ENCODE assay signal across 11 mouse cellular contexts in the genomic region with DNA sequence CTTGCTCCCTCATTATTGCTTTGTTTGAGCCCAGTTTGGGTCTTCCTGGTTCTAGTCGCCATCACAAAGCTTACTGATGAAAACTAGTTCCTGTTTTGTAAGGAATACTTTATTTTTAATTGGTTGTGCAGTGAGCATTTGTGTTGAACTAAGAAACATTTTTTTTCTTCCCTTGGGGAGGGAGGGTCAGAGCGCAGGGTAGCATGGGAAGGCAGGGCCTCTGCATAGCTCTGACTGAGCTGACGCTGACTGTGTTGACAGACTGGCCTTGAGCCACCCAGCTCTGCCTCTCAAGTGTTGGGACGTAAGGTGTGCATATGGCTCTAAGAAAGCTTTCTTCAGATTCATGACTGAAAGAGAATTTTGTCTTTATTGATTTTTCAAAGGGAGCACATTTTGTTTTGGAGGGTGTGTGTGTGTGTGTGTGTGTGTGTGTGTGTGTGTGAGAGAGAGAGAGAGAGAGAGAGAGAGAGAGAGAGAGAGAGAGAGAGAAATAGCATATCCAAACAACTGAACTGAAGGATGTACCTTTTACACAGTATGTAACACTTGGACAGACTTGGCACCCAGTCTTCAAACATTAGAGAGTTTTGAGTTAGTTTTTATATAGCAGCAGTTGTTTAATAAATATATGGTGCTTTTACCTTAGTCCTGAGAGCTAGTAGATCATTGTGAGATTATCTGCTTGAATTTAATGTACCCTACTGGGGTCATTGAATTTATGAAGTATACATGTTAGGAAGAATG. TPM values are rescaled to one million over a fixed set of nuclear protein-coding genes. Genes with fewer than 3 reads are reported as not detected.
DNase-seq lines count a peak whose midpoint lies in the region; ATAC-seq and TF ChIP-seq lines count a peak whose summit lies in the region.
"Had no signal": no experiment of that assay in that cellular context is flagged by ENCODE, and none has a peak within 500 bp of the region (broad histone marks: within the 10 kb centered on the region; RNA-seq: fewer than 3 reads in every experiment).

No protein-coding gene starts in this region.

- H3K27me3 ChIP-seq in heart, embryonic 11.5 days (ENCODE audit: control insufficient read depth, insufficient read depth, low read length): no peaks in the 10 kb centered on the region
- H3K27me3 ChIP-seq in MEL (ENCODE audit: control insufficient read depth in 1 of 2, insufficient read depth in 2 of 2, low read length in 2 of 2): no peaks in the 10 kb centered on the region
- no peaks in the 10 kb centered on the region for H3K27me3 ChIP-seq in heart, embryonic 16.5 days (ENCODE audit: control insufficient read depth, insufficient read depth, low read length)

- no peak overlapping the region for H3K4me3 ChIP-seq in heart, embryonic 11.5 days (ENCODE audit: low read depth, low read length)
- no peak overlapping the region for H3K4me3 ChIP-seq in MEL (ENCODE audit: control insufficient read depth in 1 of 2, insufficient read depth in 1 of 2, low read depth in 2 of 2, low read length in 2 of 2)
- H3K4me3 ChIP-seq in heart, embryonic 16.5 days (ENCODE audit: low read length): no peak overlapping the region
- H3K4me3 ChIP-seq: forebrain, embryonic 10.5 days had no signal

- H3K79me2 ChIP-seq in MEL (ENCODE audit: control insufficient read depth, insufficient read depth, low read length, poor library complexity): peaks cover 12% of the 10 kb centered on the region; the same call in 1 of the 2 replicates

- no peak overlapping the region for H3K27ac ChIP-seq in heart, embryonic 11.5 days (ENCODE audit: low read depth, low read length)
- H3K27ac ChIP-seq in MEL (ENCODE audit: control insufficient read depth, low read depth, low read length): no peak overlapping the region
- H3K27ac ChIP-seq in heart, embryonic 16.5 days (ENCODE audit: low read length): peak overlapping the region; percentile 56; the same call in 1 of the 2 replicates
- H3K27ac ChIP-seq: forebrain, embryonic 10.5 days; liver, embryonic 14.5 days had no signal

- 43% methylated on average over 4 of the region's 4 CpGs for WGBS in heart, embryonic 11.5 days (ENCODE audit: insufficient replicate concordance)
- 31% methylated on average over 4 of the region's 4 CpGs for WGBS in heart, embryonic 16.5 days

- TF ChIP-seq POLR2A in MEL (IDR thresholded peaks at IDR 0.05; ENCODE audit: control insufficient read depth in 1 of 2, insufficient read depth in 1 of 2, low read depth in 1 of 2, low read length in 2 of 2, poor library complexity in 1 of 2): no peak

- ATAC-seq in heart, embryonic 11.5 days (replicated peaks; ENCODE audit: insufficient number of reproducible peaks, low FRiP score, low TSS enrichment): no peak
- peak; percentile 82 for ATAC-seq in heart, embryonic 16.5 days (replicated peaks; ENCODE audit: extremely low read depth, insufficient read depth, low FRiP score)
- no peak for ATAC-seq in inflammation-experienced regulatory T-cells, adult 6 months

- peaks cover 7% of the 10 kb centered on the region; the same call in 1 of the 2 replicates for H3K4me1 ChIP-seq in heart, embryonic 11.5 days (ENCODE audit: control insufficient read depth, insufficient read depth, low read length)
- H3K4me1 ChIP-seq in MEL (ENCODE audit: control insufficient read depth in 1 of 2, insufficient read depth in 2 of 2, low read length in 2 of 2): no peaks in the 10 kb centered on the region; a peak in 1 of 4 replicates
- peaks cover 7% of the 10 kb centered on the region; the same call in 1 of the 2 replicates for H3K4me1 ChIP-seq in heart, embryonic 16.5 days (ENCODE audit: control insufficient read depth, insufficient read depth, low read length)

- TF ChIP-seq EP300 in MEL (IDR thresholded peaks at IDR 0.05; ENCODE audit: low read depth in 1 of 2, low read length in 2 of 2): no peak

- peak; percentile 88 for DNase-seq in heart, adult 11 months
- no peak for DNase-seq in MEL (ENCODE audit: low read depth, low spot score)
- peak; percentile 26 for DNase-seq in lung, postnatal 14 days
- DNase-seq in right cerebral cortex, postnatal 4 days: no peak
- no peak for DNase-seq in cerebellum, postnatal 14 days
- DNase-seq: gastrocnemius, postnatal 25 days had no signal

- no peak for TF ChIP-seq CTCF in MEL (IDR thresholded peaks at IDR 0.05 in 2 of 3, conservative IDR thresholded peaks at IDR 0.05 in 1 of 3; ENCODE audit: control insufficient read depth in 1 of 3, insufficient read depth in 1 of 3, low read depth in 2 of 3, low read length in 3 of 3, poor library complexity in 1 of 3, severe bottlenecking in 1 of 3)

- H3K36me3 ChIP-seq in heart, embryonic 11.5 days (ENCODE audit: control insufficient read depth, insufficient read depth, low read length): peaks cover 7% of the 10 kb centered on the region; the same call in 1 of the 2 replicates
- peaks cover 7 to 38% of the 10 kb centered on the region in 2 experiments for H3K36me3 ChIP-seq in MEL (ENCODE audit: control insufficient read depth in 1 of 2, insufficient read depth in 2 of 2, low read length in 2 of 2)
- peaks cover 10% of the 10 kb centered on the region for H3K36me3 ChIP-seq in heart, embryonic 16.5 days (ENCODE audit: control insufficient read depth, insufficient read depth)

- H3K9me3 ChIP-seq in heart, embryonic 11.5 days (replicated peaks; ENCODE audit: control insufficient read depth, low read length): no peaks in the 10 kb centered on the region
- H3K9me3 ChIP-seq in MEL (replicated peaks; ENCODE audit: insufficient read depth, low read length): no peaks in the 10 kb centered on the region
- H3K9me3 ChIP-seq in heart, embryonic 16.5 days (replicated peaks; ENCODE audit: control insufficient read depth, low read length): no peaks in the 10 kb centered on the region
- H3K9me3 ChIP-seq: forebrain, embryonic 10.5 days had no signal

- no peak overlapping the region for H3K4me2 ChIP-seq in heart, embryonic 11.5 days
- no peak overlapping the region for H3K4me2 ChIP-seq in heart, embryonic 16.5 days (ENCODE audit: low read depth, low read length)

- no peak for TF ChIP-seq RAD21 in MEL (IDR thresholded peaks at IDR 0.05; ENCODE audit: low read depth, low read length)

- no peak overlapping the region for H3K9ac ChIP-seq in heart, embryonic 11.5 days (ENCODE audit: low read depth, low read length)
- no peak overlapping the region for H3K9ac ChIP-seq in MEL (ENCODE audit: control insufficient read depth, low read depth, low read length, poor library complexity, severe bottlenecking)
- no peak overlapping the region for H3K9ac ChIP-seq in heart, embryonic 16.5 days (ENCODE audit: low read length)
- H3K9ac ChIP-seq: liver, embryonic 14.5 days had no signal

TF ChIP-seq in MEL, 35 proteins besides CTCF, POLR2A, EP300 and RAD21:
- TF ChIP-seq SMC3 (IDR thresholded peaks at IDR 0.05; ENCODE audit: low read depth, low read length): no peak
- peak; percentile 70; the same call in 1 of the 2 replicates for TF ChIP-seq ZNF384 (IDR thresholded peaks at IDR 0.05; ENCODE audit: low read depth, low read length)

RNA-seq across cellular contexts. Expression of gene Pan3, which starts 30.0 kb away (rescaled TPM):
- 43.7 and 54.9 TPM in 2 replicates for polyA plus RNA-seq in heart, embryonic 11.5 days (2014; fragmentation: Nextera tagmentation; extraction: Ambion mirVana)
- 56.1 and 61.5 TPM in 2 replicates for total RNA-seq in MEL (2012; rRNA removed)
- 10 to 100 TPM in 1 of 2 experiments, not detected in 1; 60.6 TPM for polyA plus RNA-seq in MEL (2012; ENCODE audit: insufficient read depth in 1 of 2, insufficient read length in 2 of 2, low read depth in 1 of 2, low replicate concordance in 2 of 2, missing spikeins in 1 of 2)
- 43.8 and 44.7 TPM in 2 replicates for polyA plus RNA-seq in heart, embryonic 16.5 days (2015; fragmentation: Nextera tagmentation; extraction: Ambion mirVana)
- 100 to 1,000 TPM; 147 to 215 (median 207) TPM for polyA plus RNA-seq in inflammation-experienced regulatory T-cells, adult 6 months (2017; shearing (Covaris generic))

RNA-seq across cellular contexts. Expression of gene Flt3, which starts 59.7 kb away (rescaled TPM):
- 0.10 TPM in 2 replicates for polyA plus RNA-seq in heart, embryonic 11.5 days (2014; fragmentation: Nextera tagmentation; extraction: Ambion mirVana)
- total RNA-seq in MEL (2012; rRNA removed): not detected in 2 replicates
- polyA plus RNA-seq in MEL (2012; ENCODE audit: insufficient read depth in 1 of 2, insufficient read length in 2 of 2, low read depth in 1 of 2, low replicate concordance in 2 of 2, missing spikeins in 1 of 2): under 1 TPM in 1 of 2 experiments, not detected in 1; 0.01 TPM
- polyA plus RNA-seq in heart, embryonic 16.5 days (2015; fragmentation: Nextera tagmentation; extraction: Ambion mirVana): 0.26 and 0.37 TPM in 2 replicates
- polyA plus RNA-seq in inflammation-experienced regulatory T-cells, adult 6 months (2017; shearing (Covaris generic)): under 1 TPM in 1 of 3 experiments, not detected in 2; 0.38 TPM
- total RNA-seq: gastrocnemius, postnatal 25 days had no signal
- polyA plus RNA-seq: forebrain, embryonic 10.5 days had no signal

Comparison
In these comparisons a context has a peak if more than half of its experiments do, and no peak if none do; other contexts are left out.
1. DNase-seq: peak in heart, adult 11 months (single experiment) and lung, postnatal 14 days (single experiment); none in MEL (single experiment), right cerebral cortex, postnatal 4 days (single experiment) and cerebellum, postnatal 14 days (0 of 2).